Mouse (Mus musculus): ENCODE measurements around the gene Olfr221. TPM values are rescaled to one million over a fixed set of nuclear protein-coding genes. Genes with fewer than 3 reads are reported as not detected.

The Olfr221 gene
- polyA plus RNA-seq, 1 experiment from 2014 or later = not detected

DNA sequence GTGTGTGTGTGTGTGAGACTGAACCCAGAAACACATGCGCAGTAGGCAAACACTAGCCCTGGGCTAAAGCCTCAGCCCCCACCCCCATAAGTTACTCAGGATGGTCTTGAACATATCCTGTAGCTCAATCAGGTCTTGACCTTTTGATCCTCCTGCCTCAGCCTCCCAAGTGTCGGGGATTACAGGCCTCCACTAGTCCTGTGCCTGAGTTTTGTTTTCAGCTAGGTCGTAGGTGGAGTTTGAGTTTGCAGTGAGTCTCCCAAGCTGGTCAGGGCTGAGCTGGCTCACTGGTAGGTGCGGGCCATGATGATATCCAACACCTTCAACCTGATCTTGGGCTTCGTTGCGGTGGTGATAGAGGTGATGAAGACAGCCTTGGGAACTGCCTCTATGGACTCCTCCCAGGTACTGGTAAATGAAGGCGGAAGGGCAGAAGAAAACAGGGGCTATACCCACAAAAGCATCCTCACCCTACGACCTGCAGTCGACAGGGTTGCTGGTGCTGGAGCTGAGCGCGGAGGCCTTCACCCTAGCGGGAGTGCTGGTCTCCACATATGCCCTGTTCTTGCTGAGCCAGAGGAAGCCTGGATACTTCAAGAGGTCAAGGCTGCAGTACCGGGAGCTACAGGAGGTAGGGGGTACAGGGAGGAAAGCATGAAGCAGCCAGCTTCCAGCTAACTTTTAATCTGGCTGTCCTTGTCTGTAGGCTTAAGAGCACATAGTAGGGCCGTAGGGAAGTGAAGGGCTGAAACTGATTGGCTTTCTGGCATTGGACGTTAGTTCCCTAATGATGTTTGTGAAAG is 23.8 kb downstream of the Olfr221 start:
- WGBS = 90% methylated on average over 15 of the region's 15 CpGs
- Histone ChIP-seq H3K4me1 (peaks cover 65% of the 10 kb centered on the region), H3K4me2 (peak overlapping the region; percentile 66), H3K9me3 (replicated peaks) (no peaks in the 10 kb centered on the region), H3K36me3 (no peaks in the 10 kb centered on the region), H3K27ac (replicated peaks) (peak overlapping the region; percentile 99), H3K27me3 (replicated peaks) (no peaks in the 10 kb centered on the region), H3K9ac (replicated peaks) (peak overlapping the region; percentile 94), H3K4me3 (replicated peaks) (peak overlapping the region; percentile 72)
- ATAC-seq (ENCODE audit: low FRiP score) = no peak

DNA sequence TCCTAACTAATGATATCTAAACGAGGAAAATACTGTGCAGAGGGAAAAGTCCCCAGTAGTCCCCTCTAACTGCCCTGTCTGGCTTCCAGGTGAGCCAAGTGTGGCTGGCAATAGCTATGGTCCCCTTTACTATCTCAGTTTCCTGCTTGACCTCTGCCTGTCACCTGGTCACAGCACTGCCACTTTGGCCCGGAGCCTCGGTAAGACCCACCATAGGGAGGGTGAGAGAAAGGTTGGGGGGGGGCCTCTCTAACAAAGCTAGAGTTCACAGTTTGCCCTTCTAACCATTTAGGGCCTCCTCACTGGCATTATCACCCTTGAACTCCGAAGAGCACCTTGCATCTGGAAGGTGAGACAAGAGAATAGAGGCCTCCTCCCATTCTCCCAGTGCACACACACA is 24.6 kb downstream of the Olfr221 start:
- 87% methylated on average over 4 of the region's 4 CpGs for WGBS
- H3K27ac ChIP-seq (replicated peaks) = no peak overlapping the region
- H3K9me3 ChIP-seq (replicated peaks) = no peaks in the 10 kb centered on the region
- H3K4me1 ChIP-seq = peaks cover 66% of the 10 kb centered on the region
- H3K9ac ChIP-seq (replicated peaks) = no peak overlapping the region
- H3K36me3 ChIP-seq = no peaks in the 10 kb centered on the region
- H3K4me3 ChIP-seq (replicated peaks) = no peak overlapping the region
- H3K4me2 ChIP-seq = no peak overlapping the region
- H3K27me3 ChIP-seq (replicated peaks) = no peaks in the 10 kb centered on the region
- no peak for ATAC-seq (ENCODE audit: low FRiP score)

DNA sequence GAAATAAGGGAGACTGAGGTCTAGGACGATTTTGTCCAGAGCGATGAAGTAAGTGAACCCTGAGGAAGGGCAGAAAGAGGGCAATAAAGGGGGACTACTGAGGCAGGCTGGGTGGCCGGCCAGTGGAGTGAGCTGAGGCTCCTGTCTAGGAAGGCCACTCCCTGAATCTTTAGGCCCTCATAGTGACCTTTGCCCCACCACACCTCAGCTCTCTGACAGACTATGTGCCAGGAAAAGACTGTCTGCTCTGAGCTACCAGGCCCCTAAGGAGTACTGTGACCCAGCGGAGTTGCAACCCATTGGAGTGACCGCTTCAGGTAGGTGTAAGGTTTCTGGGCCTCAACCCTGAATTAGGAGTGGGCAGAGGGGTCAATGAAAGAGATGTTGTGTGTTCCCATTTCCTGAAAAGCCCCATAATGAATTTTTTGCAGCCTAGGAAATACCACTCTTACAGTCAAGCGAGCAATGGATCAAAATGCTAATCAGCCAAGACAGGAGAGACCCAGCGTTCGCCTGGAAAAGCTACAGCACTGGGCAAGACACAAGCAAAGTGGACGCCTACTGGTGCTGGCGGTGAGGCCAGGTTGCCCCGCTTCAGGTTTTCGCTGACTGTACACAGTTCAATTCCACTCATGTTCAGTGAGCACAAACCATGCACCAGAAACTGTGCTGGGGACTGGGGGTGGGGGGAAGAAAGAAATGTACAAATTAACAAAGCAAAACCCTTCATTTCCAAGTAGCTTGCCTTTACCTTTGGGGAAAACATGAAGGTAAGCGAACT is 25.4 kb downstream of the Olfr221 start:
- H3K4me2 ChIP-seq = no peak overlapping the region
- peak overlapping the region; percentile 33; the same call in 1 of the 2 replicates for H3K27ac ChIP-seq (replicated peaks)
- H3K4me3 ChIP-seq (replicated peaks) = no peak overlapping the region
- H3K9me3 ChIP-seq (replicated peaks) = no peaks in the 10 kb centered on the region
- H3K4me1 ChIP-seq = peaks cover 70% of the 10 kb centered on the region
- no peak for ATAC-seq (ENCODE audit: low FRiP score)
- 67% methylated on average over 13 of the region's 13 CpGs for WGBS
- H3K9ac ChIP-seq (replicated peaks) = 0 out of 2 replicates have a peak overlapping the region, but pooled peaks have one; percentile 5
- H3K36me3 ChIP-seq = no peaks in the 10 kb centered on the region
- H3K27me3 ChIP-seq (replicated peaks) = no peaks in the 10 kb centered on the region

DNA sequence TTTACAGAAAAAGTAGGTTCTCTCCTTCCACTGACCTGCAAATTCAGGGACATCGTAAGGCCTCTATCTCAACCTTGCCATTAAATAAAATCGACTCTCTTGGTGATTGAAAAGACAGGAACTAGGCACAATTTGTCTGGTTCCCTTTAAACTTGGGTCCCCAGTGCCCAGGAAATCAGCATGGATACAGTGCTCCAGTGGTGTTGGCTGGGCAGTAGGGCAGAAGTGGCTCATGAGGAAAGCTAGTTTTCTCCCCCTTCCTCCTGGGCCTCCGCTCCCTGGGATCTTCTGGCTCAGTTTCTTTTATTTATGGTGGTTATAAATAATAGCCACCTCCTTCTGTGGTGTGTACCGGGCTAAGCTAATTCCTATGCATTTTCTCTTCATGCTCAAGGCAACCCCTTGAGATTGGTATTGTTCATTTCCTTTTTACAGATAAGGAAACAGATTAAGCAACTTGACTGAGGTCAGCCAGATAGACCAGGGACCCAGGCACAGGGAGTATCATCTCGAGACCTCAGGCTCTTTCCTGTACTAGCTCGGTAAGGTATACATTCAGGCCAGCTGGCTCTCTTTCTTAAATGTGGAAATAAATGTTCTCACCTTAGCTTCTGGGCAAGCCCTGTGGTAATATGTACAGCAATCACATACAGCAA is 26.7 kb downstream of the Olfr221 start, which contains the start of gene Tmem253:
Tmem253 (plus strand) TSS at position 214 of the 656 bp plus-strand sequence.
- 12% methylated on average over 6 of the region's 6 CpGs for WGBS

DNA sequence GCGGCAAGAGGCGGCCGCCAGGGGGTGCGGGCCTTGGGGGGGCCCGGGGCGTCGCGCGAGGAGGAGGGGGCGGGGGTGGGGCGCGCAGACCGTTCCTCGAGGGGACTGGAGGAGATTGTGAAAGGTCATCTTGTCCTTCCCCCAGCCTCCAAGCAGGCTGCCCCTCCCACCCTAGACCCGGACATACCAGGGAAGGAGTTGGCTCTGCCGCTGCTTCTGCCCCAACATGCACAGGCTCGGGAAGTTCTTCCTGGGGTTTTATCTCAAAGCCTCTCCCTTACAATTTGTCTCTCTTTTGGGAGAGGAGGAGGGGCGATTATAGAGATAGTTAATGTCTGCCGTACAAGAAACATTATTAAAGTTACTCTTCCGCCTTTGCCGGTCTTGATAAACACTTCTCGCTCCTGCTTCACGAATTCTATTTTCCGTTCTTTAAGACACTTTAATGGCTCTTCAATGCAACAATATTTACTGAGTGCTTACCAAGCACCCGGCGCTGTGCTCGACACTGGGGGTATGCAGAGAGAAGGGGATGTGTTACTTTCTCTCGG is 27.4 kb downstream of the Olfr221 start:
- under 1% methylated on average over 21 of the region's 28 CpGs for WGBS
- peak overlapping the region; percentile 94 for H3K27ac ChIP-seq (replicated peaks)
- peak overlapping the region; percentile 79 for H3K9ac ChIP-seq (replicated peaks)
- H3K4me1 ChIP-seq = peaks cover 76% of the 10 kb centered on the region
- no peaks in the 10 kb centered on the region for H3K27me3 ChIP-seq (replicated peaks)
- peak overlapping the region; percentile 59 for H3K4me3 ChIP-seq (replicated peaks)
- ATAC-seq (ENCODE audit: low FRiP score) = peak; percentile 12; the same call in 1 of the 2 replicates
- H3K4me2 ChIP-seq = peak overlapping the region; percentile 68
- H3K36me3 ChIP-seq = no peaks in the 10 kb centered on the region
- H3K9me3 ChIP-seq (replicated peaks) = no peaks in the 10 kb centered on the region

More for the DNA sequence above, 26.7 kb downstream of the Olfr221 start, which contains the start of gene Tmem253:
- peak within 1 kb of the TSS; percentile 94 for H3K27ac ChIP-seq (replicated peaks)
- H3K36me3 ChIP-seq = no peaks in the 10 kb centered on the region
- peak within 1 kb of the TSS; percentile 68 for H3K4me2 ChIP-seq
- no peaks in the 10 kb centered on the region for H3K27me3 ChIP-seq (replicated peaks)
- peak within 1 kb of the TSS; percentile 79 for H3K9ac ChIP-seq (replicated peaks)
- H3K9me3 ChIP-seq (replicated peaks) = no peaks in the 10 kb centered on the region
- H3K4me1 ChIP-seq = peaks cover 70% of the 10 kb centered on the region
- H3K4me3 ChIP-seq (replicated peaks) = peak within 1 kb of the TSS; percentile 59
- no peak for ATAC-seq (ENCODE audit: low FRiP score)

DNA sequence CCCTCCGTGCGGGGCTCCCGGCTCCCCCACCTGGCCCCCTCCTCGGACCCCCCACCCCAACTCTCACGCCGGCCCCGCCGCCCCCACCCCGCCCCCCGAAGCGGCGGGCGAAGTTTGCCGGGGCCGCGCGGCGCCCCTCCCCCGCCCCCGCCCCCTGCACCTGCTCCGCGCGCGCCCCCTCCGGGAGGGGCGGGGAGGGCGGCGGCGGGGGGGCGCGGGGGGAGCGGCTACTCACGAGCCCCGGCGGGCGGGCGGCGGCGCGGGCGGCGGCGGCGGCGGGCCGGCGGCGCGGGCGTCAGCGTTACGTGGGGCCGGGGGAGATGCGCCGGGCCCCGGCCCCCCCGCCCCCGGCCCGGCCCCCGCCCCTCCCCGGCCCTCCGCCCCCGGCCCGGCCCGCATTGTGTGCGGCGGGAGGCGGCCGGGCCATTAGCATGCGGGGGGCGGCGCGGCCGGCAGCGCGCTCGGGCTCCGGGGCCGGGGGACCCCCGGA is 27.9 kb downstream of the Olfr221 start:
- peak overlapping the region; percentile 79 for H3K9ac ChIP-seq (replicated peaks)
- H3K36me3 ChIP-seq = no peaks in the 10 kb centered on the region
- peak overlapping the region; percentile 68 for H3K4me2 ChIP-seq
- no peaks in the 10 kb centered on the region for H3K9me3 ChIP-seq (replicated peaks)
- peaks cover 82% of the 10 kb centered on the region for H3K4me1 ChIP-seq
- no peaks in the 10 kb centered on the region for H3K27me3 ChIP-seq (replicated peaks)
- WGBS = 0% methylated on average over 6 of the region's 80 CpGs
- peak; percentile 12; the same call in 1 of the 2 replicates for ATAC-seq (ENCODE audit: low FRiP score)
- peak overlapping the region; percentile 59 for H3K4me3 ChIP-seq (replicated peaks)
- H3K27ac ChIP-seq (replicated peaks) = peak overlapping the region; percentile 94

DNA sequence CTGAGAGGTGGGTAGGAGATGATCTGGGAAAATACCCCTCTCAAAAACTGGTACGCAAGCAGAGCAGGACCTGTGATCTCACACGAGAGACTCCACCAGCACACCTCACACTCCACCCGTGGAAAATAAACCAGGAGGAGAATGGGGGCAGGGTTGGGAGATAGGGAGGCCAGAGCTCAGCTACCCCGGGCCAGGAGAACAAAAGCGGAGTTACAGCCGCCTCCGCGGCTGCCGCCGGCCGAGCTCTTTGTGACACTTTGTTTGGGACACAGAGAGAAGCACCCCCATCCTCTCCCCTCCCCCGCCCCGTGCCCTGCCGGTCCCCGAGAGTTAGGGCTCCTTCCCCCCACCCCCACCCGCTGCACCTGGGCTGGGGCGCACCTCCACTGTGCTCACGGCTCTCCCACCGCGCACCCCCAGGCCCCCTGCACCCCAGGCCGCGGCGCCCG is 28.5 kb downstream of the Olfr221 start:
- Histone ChIP-seq H3K27ac (replicated peaks) (peak overlapping the region; percentile 94), H3K27me3 (replicated peaks) (no peaks in the 10 kb centered on the region), H3K36me3 (0 out of 2 replicates have a peak, but pooled peaks cover 4% of the 10 kb centered on the region), H3K4me2 (peak overlapping the region; percentile 68), H3K9ac (replicated peaks) (peak overlapping the region; percentile 79), H3K4me3 (replicated peaks) (peak overlapping the region; percentile 59), H3K9me3 (replicated peaks) (no peaks in the 10 kb centered on the region), H3K4me1 (peaks cover 82% of the 10 kb centered on the region)
- peak; percentile 18 for ATAC-seq (ENCODE audit: low FRiP score)
- 2% methylated on average over 17 of the region's 24 CpGs for WGBS

DNA sequence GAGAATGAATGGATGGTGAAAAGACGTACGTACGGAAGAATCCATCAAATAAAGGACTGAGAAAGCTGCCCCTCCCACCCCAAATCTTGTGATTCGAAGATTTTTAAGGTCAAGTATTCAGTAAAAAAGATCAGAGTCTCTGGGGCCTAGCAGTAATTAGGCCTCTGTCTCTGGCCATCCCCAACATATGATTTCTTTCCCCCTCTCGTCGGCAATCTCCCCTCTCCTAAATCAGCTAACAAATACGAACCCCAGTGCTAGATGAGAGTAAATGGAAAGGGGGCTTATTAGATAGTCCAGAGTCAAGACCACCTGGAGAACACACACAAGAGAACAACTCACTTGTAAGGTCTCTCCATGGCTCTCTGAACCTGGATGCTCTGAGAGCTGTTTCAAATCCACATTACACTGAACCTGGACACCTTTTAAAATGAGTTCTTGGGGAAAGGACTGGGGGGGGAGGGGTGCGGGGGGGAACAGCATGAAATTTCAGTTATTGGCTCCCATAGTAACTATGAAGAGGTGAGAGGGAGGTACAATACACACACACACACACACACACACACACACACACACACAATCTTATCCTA is 29.1 kb downstream of the Olfr221 start:
- Histone ChIP-seq H3K9ac (replicated peaks) (peak overlapping the region; percentile 79; the same call in 1 of the 2 replicates), H3K4me2 (peak overlapping the region; percentile 68), H3K9me3 (replicated peaks) (no peaks in the 10 kb centered on the region), H3K27ac (replicated peaks) (peak overlapping the region; percentile 94), H3K36me3 (peaks cover 10% of the 10 kb centered on the region; the same call in 1 of the 2 replicates), H3K4me3 (replicated peaks) (peak overlapping the region; percentile 59), H3K4me1 (peaks cover 82% of the 10 kb centered on the region), H3K27me3 (replicated peaks) (no peaks in the 10 kb centered on the region)
- 16% methylated on average over 8 of the region's 8 CpGs for WGBS
- no peak for ATAC-seq (ENCODE audit: low FRiP score)

DNA sequence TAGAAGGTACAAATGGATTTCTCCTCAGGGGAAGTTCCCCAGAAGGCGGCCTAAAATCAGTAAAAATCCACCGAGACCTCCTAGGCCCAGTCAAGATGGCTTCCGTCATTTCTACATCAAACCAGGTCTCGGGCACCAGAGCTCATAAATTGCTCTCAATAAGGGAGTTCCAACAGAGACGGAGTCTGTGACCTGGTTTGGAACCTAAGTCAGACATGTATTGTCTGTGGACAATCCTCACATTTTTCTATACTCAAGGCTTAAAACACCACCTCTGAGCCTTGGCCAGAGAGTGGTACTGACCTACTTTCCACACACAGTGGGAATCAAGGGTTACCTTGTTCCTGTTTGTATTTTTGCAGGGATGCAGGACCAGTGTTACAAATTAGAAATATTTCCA is 29.7 kb downstream of the Olfr221 start:
- no peaks in the 10 kb centered on the region for H3K27me3 ChIP-seq (replicated peaks)
- peaks cover 11% of the 10 kb centered on the region; the same call in 1 of the 2 replicates for H3K36me3 ChIP-seq
- peak overlapping the region; percentile 59 for H3K4me3 ChIP-seq (replicated peaks)
- peak overlapping the region; percentile 94 for H3K27ac ChIP-seq (replicated peaks)
- H3K9me3 ChIP-seq (replicated peaks) = no peaks in the 10 kb centered on the region
- H3K4me1 ChIP-seq = peaks cover 81% of the 10 kb centered on the region
- 0 out of 2 replicates have a peak overlapping the region, but pooled peaks have one; percentile 15 for H3K9ac ChIP-seq (replicated peaks)
- peak overlapping the region; percentile 68 for H3K4me2 ChIP-seq
- ATAC-seq (ENCODE audit: low FRiP score) = no peak
- 28% methylated on average over 5 of the region's 5 CpGs for WGBS

DNA sequence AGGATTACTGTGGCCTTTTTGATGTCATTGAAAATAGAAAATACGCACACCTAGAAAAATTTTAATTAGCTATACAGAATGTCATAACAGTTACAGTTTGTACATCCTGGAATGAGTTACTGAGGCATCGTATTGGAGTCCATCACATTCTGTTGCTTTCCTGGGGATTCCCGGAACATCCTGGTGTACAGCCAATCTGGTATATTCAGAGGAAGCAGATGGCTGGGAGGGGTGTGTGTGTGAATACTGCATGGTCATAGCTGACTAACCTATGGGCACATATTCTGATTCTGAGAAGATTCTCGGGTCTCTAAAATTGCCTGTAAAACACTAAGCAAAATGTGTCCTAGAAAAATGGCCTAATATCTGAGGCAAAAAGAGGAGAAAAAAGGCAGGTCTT is 30.2 kb downstream of the Olfr221 start:
- Histone ChIP-seq H3K4me1 (peaks cover 85% of the 10 kb centered on the region), H3K4me3 (replicated peaks) (no peak overlapping the region), H3K9ac (replicated peaks) (no peak overlapping the region), H3K4me2 (peak overlapping the region; percentile 68), H3K27me3 (replicated peaks) (no peaks in the 10 kb centered on the region), H3K9me3 (replicated peaks) (no peaks in the 10 kb centered on the region), H3K36me3 (peaks cover 15% of the 10 kb centered on the region), H3K27ac (replicated peaks) (peak overlapping the region; percentile 94)
- WGBS = 34% methylated on average over 4 of the region's 4 CpGs
- ATAC-seq (ENCODE audit: low FRiP score) = no peak
